Mouse (Mus musculus) thymus, adult 2 months (tissue): Measurements from ENCODE around the gene Gm12355.

ENCODE experiments used
- CTCF ChIP-seq: fragments of 200-500 bp; IDR thresholded peaks from 2 replicates; pipeline ENCODE4 v1.5.1; 2012; ENCODE audit warnings: mild to moderate bottlenecking, control low read depth, low read length, moderate library complexity, borderline replicate concordance; ENCODE audit not compliant: control insufficient read depth, poor library complexity, insufficient read depth; ENCODE audit errors: extremely low read depth
- POLR2A ChIP-seq: fragments of 200-500 bp; IDR thresholded peaks from 2 replicates; pipeline ENCODE4 v1.6.1; 2012; ENCODE audit warnings: mild to moderate bottlenecking, low read length, control low read depth, moderate library complexity; ENCODE audit not compliant: control insufficient read depth, poor library complexity, insufficient read depth; ENCODE audit errors: extremely low read depth

- TF ChIP-seq CTCF, result no peak
- no peak for TF ChIP-seq POLR2A
Observed at GRCm38 (mm10) chr11:98583571-98583970, 41.9 kb downstream of the Gm12355 start.
